Mouse (Mus musculus) naive thymus-derived CD4-positive, alpha-beta T cell, adult 2 months (primary cell): ENCODE data around the gene Prpf19.

Experiments
- DNase-seq: peaks from one replicate; pipeline ENCODE4 v3.0.0-alpha.2; 2011; ENCODE audit warnings: low read depth

Gene Prpf19

GRCm38 (mm10) chr19:10895016-10895528 lies at the start of gene Prpf19:
Gene Prpf19 (plus strand): TSS chr19:10895231.
- DNase-seq: peak; percentile 97

DNA sequence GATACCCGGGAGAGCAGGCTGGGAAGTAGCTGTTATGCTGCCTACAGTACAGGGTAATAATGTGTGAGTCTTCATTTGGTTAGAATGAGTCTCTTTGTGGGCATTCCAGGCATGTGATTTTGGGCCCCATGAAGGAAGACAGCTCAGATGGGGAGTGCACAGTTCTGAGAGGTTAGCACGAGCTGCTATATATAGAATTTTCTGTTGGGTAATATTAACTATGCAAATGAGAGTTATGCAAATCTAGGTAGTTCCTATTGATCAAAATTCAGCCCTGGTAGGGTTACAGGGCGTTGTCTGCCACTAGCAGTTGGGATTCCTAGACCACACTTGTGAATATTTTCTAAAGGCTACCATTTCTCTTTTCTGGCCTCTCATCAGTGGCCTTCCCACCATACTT lies 49.6 kb upstream of the Prpf19 start:
- no peak for DNase-seq

- no peak for DNase-seq
Observed at GRCm38 (mm10) chr19:10846150-10846549, 48.9 kb upstream of the Prpf19 start.

- no peak for DNase-seq
Observed at GRCm38 (mm10) chr19:10847311-10848087, 47.5 kb upstream of the Prpf19 start.

DNA sequence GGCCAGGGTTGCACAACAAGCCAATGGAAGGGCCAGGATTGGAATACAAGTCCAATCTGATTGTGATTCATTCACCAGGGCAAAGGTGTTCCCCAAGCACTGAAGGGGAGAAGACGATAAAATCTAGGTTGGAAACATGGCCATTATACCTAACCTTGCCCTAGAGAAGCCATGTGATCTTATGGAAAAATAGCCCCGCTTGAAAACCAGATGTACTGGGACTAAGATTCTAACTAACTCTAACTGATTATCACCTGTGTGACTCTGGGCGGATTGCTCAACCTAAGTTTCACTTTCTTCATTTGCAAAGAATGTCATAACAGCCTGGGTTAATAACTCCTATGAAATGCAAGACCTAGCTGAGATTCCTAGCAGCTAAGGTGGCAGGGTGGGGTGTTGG lies 39.6 kb upstream of the Prpf19 start:
- no peak for DNase-seq

DNA sequence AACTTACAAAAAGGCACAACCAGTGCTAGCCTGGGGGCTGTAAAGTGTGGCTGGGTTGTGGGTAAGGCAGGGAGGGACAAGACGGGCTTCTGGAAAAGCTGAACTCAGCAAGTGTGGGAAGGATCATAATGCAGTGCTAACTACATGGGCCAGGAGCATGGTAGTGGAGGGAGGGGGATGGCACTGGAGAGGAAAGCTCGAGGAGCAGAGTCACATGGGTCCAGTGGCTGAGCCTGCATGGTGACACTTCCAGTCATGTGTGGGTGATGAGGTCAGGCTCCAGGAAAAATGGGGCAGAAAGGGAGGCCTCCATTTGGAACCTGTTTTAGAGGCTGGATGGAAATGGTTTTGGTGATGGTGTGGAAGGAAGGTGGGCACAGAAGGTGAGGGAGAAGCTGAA lies 38.5 kb upstream of the Prpf19 start:
- no peak for DNase-seq

GRCm38 (mm10) chr19:10860072-10860497 lies 34.9 kb upstream of the Prpf19 start:
- DNase-seq: no peak

GRCm38 (mm10) chr19:10866351-10866750 lies 28.7 kb upstream of the Prpf19 start:
- DNase-seq: no peak

DNA sequence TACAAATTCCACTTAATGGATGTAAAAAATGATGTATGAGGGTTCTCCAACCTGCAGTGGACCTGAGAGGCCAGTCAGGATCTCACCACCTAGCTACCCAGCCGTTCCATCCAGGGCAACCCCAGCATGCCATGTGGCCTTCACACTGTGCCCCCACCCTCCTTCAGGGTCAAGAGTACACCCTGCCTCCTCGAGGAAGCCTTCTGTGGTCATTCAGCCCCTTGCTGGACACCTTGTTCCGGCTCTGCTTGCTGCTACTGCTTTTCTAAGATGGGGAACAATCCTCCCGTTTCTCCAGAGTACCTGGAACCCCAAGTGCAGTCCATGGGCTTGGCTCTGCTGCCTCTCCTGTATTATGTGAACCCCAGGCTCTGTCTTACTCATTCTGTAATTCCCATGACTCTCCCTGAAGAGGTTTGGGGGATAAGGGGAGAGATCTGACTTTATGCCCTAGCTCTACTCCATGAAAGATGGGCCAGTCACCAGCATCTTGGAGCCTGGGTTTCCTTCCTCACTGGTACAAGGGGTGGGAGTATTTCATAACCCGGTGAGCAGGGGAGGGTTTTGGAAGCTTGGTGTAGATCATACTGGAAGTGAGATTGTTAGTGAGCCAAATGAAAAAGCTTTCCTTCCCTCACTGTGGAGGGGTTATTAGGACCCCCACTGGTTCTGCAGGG lies 26.9 kb upstream of the Prpf19 start:
- DNase-seq: no peak

DNA sequence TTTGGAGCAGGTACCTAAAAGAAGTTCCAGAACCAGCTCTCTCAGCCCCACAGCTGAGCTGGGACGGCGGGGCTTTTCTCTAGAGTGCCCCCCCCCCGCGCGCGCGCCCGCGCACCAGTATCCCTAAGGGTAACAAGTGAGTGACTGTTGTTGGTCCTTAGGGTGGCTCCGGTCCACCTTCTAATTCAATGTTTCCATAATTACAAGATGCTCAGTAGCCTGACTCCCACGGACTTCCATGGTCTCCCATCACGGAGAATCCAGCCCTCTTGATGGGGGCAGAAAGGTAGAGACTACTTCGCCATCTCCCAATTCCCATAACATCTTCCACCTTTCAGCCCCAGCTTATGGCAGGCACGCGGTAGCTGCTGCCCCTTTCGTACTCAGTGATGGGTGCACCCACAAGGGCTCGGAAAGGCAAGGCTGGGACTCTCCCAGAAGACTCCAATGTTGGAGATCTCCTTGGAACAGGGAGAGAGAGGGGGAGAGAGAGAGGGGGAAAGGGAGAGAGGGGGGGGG lies 26.3 kb upstream of the Prpf19 start:
- DNase-seq: no peak

GRCm38 (mm10) chr19:10869241-10869885 lies 25.7 kb upstream of the Prpf19 start:
- peak; percentile 15 for DNase-seq

DNA sequence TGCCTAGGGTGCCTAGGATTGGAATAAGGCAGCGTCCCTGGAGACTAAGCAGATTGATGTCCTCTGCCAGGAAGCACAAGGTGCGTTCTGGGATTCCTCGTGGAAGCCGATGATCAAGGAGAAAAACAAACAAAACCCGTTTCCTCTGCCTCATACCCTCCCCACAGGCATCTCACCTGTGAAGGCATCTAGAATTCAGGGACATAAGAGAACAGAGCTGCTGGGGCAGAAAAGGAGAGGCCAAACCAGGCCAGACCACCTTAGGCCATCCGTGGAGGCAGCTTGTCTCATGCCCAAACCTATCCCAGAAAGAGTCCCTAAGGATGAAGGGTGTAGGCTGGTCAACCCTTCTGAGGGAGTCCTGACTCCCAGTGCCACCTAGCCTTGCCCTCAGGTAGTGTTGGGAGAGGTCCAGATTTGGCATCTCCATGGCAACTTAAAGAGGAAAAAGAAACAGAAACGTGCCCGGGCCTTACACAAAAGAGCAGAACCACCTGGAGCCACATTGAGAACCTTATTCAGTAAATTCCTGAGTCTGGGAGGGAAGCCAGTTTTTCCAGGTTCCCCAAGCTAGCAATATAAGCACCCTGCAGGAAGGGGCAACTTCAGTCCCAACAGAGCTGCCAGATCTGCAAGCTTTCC lies 25.0 kb upstream of the Prpf19 start, which contains the start of gene Tmem132a:
Gene Tmem132a (minus strand): TSS at position 55 of the 642 bp plus-strand sequence.
- DNase-seq: peak; percentile 7

DNA sequence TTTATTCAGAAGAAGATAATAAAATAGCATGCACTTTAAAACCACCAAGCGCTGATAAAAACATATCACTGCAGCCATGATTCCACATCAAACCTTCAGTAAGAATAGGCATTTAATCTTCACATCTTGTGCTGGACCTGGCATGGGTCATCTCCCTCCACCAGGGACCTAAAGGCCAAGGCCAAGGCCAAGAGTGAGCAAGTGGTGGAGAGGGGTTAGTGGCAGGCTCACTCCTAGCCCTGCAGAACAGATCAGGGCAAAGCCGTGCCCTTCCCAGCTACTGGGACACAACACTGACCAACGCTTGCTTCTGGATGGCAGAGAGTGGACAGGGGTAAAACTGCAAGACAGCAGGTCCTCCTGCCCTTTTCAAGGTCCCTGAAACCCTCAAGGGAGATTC lies 24.4 kb upstream of the Prpf19 start:
- DNase-seq: no peak

- no peak for DNase-seq
Observed at GRCm38 (mm10) chr19:10871328-10871961, 23.6 kb upstream of the Prpf19 start.

GRCm38 (mm10) chr19:10878201-10878837 lies 16.7 kb upstream of the Prpf19 start:
- no peak for DNase-seq

DNA sequence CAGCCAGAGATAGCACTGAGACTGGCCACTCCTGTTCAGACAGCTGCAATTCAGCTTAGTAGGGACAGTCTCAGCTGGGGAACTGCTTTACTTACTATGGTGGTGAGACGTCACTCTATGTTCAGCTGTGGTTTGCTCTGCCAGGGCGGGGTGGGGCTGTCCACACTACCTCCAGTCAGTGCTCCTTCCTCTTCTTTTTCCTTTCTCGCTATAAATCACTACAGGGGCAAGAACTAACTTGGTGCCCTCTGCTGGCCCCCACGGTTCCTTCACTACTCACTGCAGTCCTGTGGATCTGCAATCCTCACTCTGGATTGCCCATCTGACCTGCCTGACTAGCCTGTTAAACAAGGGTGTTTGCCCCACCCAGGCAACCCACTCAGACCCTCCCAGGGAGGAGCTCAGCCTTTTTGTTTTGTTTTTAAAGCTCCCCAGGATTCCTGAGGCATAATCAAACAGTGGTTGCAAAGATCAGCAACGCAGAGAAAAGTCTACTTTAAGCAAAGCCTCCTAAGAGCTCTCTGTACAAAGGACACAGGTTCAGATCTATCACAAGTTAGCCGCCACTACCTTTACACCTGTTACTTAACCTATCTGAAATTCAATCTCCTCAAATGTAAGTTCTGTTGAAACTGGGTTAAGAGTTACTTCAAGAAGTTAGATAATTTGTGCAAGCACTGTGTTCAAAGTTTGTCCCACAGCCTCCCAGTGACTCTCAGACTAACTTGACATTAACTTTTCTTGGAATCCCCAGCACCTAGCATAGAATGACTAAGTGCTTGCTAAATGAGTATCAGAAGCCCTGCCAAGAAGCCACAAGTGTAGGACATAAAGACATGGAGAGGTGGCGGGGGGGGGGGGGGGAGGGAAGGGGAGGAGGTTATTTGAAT lies 14.7 kb upstream of the Prpf19 start:
- peak; percentile 82 for DNase-seq

DNA sequence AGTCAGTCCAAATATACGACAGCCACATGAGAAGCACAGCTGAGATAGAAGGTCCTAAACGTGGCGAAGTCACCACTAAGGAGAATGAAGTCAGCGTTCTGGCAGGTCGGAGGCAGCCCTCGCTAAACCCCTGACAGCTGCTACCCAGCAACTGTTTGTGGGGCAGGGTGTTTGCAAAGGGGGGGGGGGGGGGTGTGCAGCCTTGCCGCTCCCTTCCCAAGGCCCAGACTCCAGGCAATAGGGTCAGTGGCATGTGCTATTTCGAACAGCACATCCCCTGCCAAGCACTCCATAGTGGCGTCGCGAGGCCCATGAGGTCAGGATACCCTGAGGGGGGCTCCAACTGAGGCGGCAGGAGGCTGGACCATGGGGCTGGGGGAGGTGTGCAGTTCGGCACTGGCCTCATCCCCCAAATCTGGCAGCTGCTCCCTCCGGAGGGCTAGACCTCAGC lies 14.0 kb upstream of the Prpf19 start:
- no peak for DNase-seq

DNA sequence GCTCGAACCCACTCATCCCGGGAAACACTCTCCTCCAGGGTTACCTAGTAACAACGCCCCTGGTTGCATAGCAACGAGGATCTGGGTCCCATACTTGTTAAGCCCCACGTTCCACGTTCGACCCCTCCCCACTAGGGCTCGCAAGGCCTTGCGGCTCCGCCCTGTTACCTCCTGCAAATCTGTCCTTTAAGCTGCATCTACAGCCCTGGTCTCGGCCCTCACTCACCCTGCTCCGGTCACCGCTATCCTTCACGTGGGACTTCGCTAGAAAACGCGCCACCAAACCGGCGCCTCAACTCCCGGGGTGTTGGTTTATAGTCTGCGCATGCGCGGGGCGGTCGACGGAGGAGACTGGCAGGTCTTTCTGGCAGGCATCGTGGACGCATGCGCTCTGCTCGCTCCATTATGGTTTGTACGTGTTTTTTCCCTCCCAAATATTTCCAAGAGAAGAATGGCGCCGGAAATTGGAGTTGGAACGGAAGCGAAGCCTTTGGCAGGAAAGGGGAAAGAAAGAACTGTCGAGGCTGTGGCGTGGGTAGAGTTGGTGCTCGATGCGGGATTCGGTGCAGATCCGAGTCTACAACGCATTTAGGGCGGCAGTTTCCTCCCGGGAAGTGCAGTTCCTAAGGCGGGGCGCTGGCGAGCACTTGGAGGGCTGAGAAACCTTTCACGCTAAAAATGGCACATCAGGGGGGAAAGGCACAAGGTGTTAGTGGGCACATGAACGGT lies 13.4 kb upstream of the Prpf19 start, which contains the start of gene Tmem109:
Gene Tmem109 (minus strand): TSS at position 576 of the 729 bp plus-strand sequence.
- peak; percentile 95 for DNase-seq

DNA sequence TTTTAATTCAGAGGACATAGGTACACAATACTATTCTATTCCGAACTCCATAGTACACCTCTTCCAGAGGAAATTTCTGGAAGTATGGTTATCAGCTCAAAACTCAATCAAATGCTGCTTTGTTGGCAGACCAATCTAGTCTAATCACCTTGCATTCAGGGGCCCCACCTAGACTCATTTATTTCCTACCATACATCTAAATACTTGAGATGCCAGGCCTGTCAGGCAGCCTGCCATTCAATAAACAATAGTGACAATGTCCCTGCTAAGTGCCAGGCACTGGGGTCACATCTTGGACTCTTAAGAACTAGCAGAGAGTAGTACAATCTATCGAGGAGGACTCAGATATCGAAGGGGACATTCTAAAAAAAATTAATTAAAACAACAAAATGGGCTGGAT lies 2.8 kb upstream of the Prpf19 start:
- DNase-seq: no peak
